Mouse (Mus musculus) embryo, embryonic 9.5 days (tissue): Measurements from ENCODE around the gene Rita1.
A peak's percentile ranks its signal among the peaks of the same experiment; 100 is the strongest.

Source experiments
- DNase-seq: peaks from one replicate; pipeline ENCODE4 v3.0.0-alpha.2; 2017; ENCODE audit errors: extremely low spot score

Gene Rita1

DNA sequence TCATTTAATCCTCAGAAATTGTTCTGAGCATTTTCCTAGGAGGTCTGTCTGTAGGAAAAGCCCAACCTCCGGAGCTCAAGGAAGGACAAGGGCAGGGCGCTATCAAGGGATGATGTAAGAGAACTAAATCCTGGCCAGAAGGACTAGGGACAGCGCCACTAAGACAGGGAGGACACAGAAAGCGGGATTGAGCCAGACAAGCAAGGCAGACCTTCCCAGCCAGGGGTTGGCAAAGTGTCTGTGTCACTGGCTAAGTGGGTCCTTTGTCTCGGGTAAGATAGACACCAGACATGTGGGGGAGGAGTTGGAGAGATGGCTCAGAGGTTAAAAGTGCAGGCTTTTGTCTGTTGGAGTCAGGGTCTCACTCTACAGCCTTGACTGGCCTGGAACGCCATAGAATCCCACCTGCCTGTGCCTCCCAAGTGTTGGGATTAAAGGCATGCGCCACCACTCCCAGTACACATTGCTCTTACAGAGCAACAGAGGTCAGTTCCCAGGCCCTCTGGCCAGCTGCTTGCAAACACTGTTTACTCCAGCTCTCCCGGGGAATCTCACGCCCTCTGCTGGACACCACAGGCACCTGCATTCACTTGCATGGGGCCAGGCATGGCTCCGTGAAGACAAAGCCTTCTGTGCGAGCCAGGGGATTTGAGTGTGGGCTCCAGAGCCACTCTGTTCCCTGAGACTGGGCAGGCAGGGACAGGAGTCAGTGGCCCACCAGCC lies 11.3 kb downstream of the Rita1 start:
- DNase-seq = peak; percentile 60

- DNase-seq = no peak
These were observed 12.8 kb downstream of the Rita1 start for GRCm38 (mm10) chr5:120599625-120600024.

DNA sequence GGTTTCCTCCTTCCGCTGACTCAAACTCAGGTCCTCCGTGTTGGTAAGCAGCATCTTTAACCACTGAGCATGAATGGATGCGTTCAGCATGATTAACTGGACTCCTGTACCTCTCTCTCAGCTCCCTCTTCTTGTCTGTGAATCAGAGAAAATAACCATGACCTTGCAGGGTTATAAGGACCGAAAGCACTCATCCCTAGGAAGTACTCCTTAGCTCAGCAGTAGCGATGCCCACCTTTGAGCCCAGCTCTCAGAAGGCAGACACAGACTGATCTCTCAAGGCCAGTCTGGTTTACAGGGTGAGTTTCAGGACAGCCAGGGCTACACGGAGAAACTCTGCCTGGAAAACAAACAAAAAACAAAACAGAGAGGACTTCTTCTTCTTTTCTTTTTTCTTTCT lies 17.9 kb downstream of the Rita1 start:
- DNase-seq = no peak

DNA sequence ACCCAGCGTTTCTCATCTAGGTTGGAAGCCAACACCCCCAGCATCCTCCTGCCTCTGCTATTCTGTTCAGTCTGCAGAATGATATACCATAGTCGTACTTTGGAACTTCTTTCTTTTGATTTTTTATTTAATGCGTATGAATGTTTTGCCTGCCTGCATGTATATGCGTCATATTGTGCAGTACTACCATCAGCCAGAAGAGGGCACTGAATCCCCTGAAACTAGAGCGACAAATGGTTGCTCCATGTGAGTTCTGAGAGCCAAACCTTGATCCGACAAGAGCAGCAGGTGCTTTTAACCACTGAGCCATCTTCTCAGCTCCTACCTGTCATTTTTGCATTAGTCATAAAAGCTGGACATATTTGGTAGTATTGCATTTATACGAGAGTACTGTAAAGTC lies 20.2 kb downstream of the Rita1 start:
- DNase-seq = no peak

GRCm38 (mm10) chr5:120590356-120591010 lies 21.9 kb downstream of the Rita1 start:
- no peak for DNase-seq

GRCm38 (mm10) chr5:120588569-120589094 lies 23.8 kb downstream of the Rita1 start, which contains the start of the genes Tpcn1 and Iqcd:
Gene Tpcn1, minus strand, starts transcription at chr5:120588673.
Gene Iqcd, plus strand, starts transcription at chr5:120589016.
- peak; percentile 99 for DNase-seq

DNA sequence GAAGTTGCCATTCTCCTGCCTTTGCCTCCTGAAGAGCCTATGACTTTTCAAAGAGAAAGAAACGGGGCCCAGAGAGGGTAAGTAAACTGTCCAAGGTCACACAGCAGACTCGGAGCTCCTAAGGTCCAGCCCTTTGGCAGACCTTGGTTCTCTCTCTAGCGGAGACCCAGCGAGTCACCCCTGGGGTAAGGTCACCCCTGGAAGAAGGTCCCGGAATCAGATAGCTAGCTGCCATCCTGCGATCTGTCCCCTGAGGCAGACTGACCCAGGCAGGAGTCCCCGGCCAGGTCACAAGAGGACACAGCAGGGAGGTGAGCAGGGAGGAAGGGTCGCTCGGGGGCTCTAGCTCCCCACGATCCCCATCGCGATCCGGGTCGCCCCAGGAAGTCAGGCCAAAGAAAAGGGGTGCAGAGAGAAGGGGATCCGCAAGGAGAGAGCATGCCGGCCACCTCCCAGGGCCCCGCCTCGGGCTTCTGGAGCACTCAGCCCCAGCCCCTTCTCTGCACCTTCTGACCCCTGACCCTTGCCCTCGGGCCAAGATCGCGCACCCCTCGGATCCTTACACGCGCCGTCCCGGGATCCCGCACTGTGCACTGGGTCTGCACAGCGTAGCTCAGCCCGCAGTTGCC lies 24.3 kb downstream of the Rita1 start:
- DNase-seq = no peak

GRCm38 (mm10) chr5:120587616-120587926 lies 24.8 kb downstream of the Rita1 start:
- DNase-seq = no peak

GRCm38 (mm10) chr5:120586741-120587615 lies 25.4 kb downstream of the Rita1 start:
- no peak for DNase-seq

- no peak for DNase-seq
These were observed 27.4 kb downstream of the Rita1 start for GRCm38 (mm10) chr5:120584968-120585367.

DNA sequence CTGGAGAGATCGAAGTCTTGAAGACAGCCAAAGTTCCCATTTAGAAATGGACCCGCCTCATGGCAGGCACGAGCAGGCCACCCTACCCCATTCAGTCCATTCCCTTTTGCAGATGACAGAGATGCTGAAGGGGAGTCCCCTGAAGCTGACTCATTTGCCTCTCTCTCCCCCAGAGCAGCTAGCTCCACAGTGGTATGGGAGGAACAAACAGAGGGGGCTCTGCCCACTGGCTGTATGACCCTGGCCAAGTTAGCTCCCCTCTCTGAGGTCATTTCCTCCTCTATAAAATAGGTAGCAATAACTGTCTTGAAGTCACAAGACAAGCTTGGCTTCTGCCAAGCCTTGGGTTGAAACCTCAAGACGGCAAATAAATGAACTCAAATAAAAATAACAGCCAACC lies 28.9 kb downstream of the Rita1 start:
- DNase-seq = no peak

DNA sequence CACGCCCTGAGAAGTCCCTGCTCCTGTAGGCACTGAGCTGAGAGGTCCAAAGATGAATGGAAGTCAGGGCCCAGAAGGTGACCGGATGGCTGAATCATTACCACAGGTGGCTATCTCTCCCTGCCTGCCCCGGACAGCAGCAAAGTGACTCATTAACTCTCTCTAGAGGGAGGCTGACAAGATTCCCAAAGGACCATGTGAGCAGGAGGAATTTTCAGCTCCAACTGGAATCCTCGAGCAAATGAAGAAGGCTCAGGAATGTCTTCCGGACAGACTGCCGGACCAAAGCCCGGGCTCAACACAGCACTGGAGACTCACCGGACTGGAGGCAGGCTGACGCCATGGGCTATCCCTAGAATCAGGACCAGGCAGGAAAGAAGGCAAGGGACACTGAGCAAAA lies 30.4 kb downstream of the Rita1 start:
- DNase-seq = no peak

GRCm38 (mm10) chr5:120579898-120580626 lies 32.3 kb downstream of the Rita1 start:
- no peak for DNase-seq

GRCm38 (mm10) chr5:120579211-120579897 lies 33.0 kb downstream of the Rita1 start:
- no peak for DNase-seq

DNA sequence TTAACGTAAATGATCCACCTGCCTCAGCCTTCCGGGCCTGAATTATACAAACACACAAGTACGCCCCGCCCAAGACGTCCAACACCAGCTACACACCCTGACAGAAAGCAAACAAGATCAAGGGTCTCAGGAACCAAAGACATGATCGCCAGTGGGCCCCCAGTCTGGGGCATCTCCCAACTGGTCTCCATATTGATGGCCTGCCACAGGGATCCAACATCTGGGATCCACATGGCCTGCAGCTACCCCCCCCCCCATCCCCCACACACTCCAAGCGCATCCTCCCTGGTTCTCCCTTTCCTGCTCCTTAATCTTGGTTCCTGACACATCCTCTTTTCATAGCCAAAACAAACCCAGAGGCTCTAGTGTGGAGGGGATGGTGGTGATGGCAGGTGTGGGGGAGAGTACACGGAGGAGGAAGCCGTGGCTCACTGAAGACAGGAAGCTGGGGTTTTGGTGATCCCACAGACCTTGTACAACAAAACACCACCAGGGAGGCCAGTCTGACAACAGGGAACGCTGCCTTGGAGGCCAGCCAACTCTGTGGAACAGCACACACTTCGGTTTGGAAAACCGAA lies 33.8 kb downstream of the Rita1 start:
- peak; percentile 66 for DNase-seq

DNA sequence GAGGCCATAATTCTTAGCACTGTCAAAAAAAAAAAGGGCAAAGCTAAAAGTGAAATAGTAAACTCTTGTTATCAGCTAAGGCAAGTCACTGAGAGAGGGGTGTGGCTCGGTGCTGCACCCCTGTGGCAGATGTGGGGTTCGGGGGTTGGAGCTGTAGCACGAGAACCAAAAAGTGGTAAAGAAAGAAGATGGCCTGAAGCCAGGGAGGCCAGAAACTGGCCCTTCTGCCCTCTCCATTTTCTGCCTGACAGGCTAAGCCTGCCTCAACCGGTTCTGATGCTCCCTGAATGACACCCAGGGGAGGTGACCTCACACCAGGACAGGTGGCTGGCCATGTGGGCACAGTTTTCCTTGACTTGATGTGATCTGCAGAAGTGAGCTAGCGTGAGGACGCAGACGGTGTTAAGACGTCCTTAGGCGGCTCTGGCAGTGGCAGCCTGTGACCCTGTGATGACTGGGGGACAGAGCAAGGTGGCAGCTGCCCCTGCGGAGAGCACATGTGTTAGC lies 34.4 kb downstream of the Rita1 start:
- peak; percentile 50 for DNase-seq

- DNase-seq = no peak
These were observed 35.5 kb downstream of the Rita1 start for GRCm38 (mm10) chr5:120576781-120577301.

DNA sequence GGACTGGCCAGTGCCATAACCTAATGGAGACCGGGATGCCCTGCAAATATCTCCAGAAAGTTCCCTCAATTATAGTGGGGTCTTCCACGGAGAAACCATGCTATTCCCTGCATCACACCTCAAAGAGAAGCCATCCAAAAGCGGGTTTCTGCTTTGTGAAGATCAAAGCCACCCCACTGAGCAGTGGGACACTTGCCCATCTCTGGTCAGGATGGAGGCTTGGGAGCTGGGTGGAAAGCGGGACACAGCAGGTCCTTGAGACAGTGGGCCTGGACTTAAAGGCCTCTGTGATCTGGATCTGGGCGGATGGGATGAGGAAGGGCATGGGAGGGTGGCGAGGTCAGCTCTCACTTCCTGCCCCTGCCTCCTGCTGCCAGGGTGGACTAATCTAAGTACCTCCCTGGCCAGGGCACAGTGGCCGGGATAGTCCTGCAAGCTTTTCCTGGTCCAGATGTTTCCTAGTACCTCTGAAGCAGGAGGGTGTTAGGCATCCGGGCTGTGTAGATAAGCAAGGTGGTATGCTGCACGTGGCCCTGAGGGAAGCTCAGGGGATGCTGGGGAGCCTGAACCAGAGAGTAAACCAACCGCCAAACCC lies 37.8 kb downstream of the Rita1 start:
- no peak for DNase-seq

GRCm38 (mm10) chr5:120571056-120571740 lies 41.2 kb downstream of the Rita1 start:
- no peak for DNase-seq
